Mouse (Mus musculus): Measurements from ENCODE around the gene Ptcd3.

GRCm38 (mm10) chr6:71840597-71841290 is 67.8 kb downstream of the Ptcd3 start:
- TF ChIP-seq CTCF (IDR thresholded peaks at IDR 0.05; ENCODE audit: low read depth, low read length) (no peak), POLR2AphosphoS5 (IDR thresholded peaks at IDR 0.05; ENCODE audit: insufficient replicate concordance, low read depth, low read length) (no peak), GATA1 (IDR thresholded peaks at IDR 0.05; ENCODE audit: borderline replicate concordance, low read length) (no peak), TAL1 (conservative IDR thresholded peaks at IDR 0.05; ENCODE audit: low read depth, low read length) (no peak)

All from G1E (cell line).